Mouse (Mus musculus): Measurements from ENCODE around the gene Nphp4.
"Not testable (repeated sequence)": the region's sequence is repeated elsewhere in the genome, so short reads cannot be mapped to it uniquely, and the experiment has no call there.

The Nphp4 gene

GRCm38 (mm10) chr4:152555806-152556205 is 79.3 kb downstream of the Nphp4 start:
- CTCF ChIA-PET: not testable (repeated sequence)

GRCm38 (mm10) chr4:152558246-152558645 is 81.7 kb downstream of the Nphp4 start:
- CTCF ChIA-PET: no interaction called here

GRCm38 (mm10) chr4:152568006-152568405 is 91.5 kb downstream of the Nphp4 start:
- CTCF ChIA-PET: no interaction called here

- CTCF ChIA-PET: no interaction called here
These were observed 92.3 kb downstream of the Nphp4 start for GRCm38 (mm10) chr4:152568662-152569395.

- CTCF ChIA-PET: no interaction called here
These were observed 97.8 kb downstream of the Nphp4 start for GRCm38 (mm10) chr4:152574266-152574665.

- CTCF ChIA-PET: no interaction called here
These were observed 100.3 kb downstream of the Nphp4 start for GRCm38 (mm10) chr4:152576826-152577225.

- CTCF ChIA-PET: no interaction called here
These were observed 103.5 kb downstream of the Nphp4 start for GRCm38 (mm10) chr4:152579956-152580355.

- CTCF ChIA-PET: no interaction called here
These were observed 105.7 kb downstream of the Nphp4 start for GRCm38 (mm10) chr4:152582206-152582605.

GRCm38 (mm10) chr4:152583616-152584015 is 107.1 kb downstream of the Nphp4 start:
- CTCF ChIA-PET: no interaction called here

GRCm38 (mm10) chr4:152585526-152585925 is 109.0 kb downstream of the Nphp4 start:
- CTCF ChIA-PET: no interaction called here

- CTCF ChIA-PET: no interaction called here
These were observed 109.7 kb downstream of the Nphp4 start for GRCm38 (mm10) chr4:152586175-152586574.

GRCm38 (mm10) chr4:152604285-152604684 is 127.8 kb downstream of the Nphp4 start:
- CTCF ChIA-PET: interaction anchor here (0.6 kb wide), 1 partner anchor 1062 kb away, joined by 3 read pairs; no protein-coding TSS in a partner anchor

GRCm38 (mm10) chr4:152609196-152609595 is 132.7 kb downstream of the Nphp4 start:
- CTCF ChIA-PET: no interaction called here

GRCm38 (mm10) chr4:152610026-152610425 is 133.5 kb downstream of the Nphp4 start:
- CTCF ChIA-PET: no interaction called here

Data from spleen, embryonic (tissue).